Mouse (Mus musculus): ENCODE data around the gene Pank4. TPM values are rescaled to one million over a fixed set of nuclear protein-coding genes. Genes with fewer than 3 reads are reported as not detected.

The Pank4 gene
- polyA plus RNA-seq, 1 experiment from 2014 or later = 8.1 TPM

DNA sequence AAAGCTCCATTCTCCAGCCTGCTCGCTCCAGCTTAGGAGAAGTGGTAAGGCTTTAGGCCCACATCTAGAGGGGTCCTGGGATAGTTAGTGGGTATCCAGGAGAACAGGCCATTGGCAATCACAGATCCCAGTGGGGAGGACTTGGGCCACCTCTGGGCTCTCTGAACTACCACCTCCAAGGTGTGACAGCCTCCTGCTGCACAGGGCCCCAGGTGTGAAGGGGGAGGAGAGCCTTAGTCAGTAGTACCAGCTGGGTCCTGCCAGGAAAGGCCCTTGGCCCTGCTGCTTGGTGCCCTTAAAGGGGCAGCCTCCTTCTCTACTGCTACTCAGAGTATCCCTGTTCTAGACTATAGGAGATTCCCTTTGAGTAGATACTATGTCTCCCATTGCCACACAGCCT, 56.2 kb downstream of the Pank4 start:
- no peaks in the 10 kb centered on the region for H3K79me2 ChIP-seq (ENCODE audit: inconsistent target)
- H3K36me3 ChIP-seq (ENCODE audit: inconsistent target) = no peaks in the 10 kb centered on the region
- WGBS (ENCODE audit: missing documents) = 80% methylated on average over 1 of the region's 1 CpGs
- H3K4me3 ChIP-seq (ENCODE audit: inconsistent target) = no peak overlapping the region
- H3K27ac ChIP-seq = no peak overlapping the region

DNA sequence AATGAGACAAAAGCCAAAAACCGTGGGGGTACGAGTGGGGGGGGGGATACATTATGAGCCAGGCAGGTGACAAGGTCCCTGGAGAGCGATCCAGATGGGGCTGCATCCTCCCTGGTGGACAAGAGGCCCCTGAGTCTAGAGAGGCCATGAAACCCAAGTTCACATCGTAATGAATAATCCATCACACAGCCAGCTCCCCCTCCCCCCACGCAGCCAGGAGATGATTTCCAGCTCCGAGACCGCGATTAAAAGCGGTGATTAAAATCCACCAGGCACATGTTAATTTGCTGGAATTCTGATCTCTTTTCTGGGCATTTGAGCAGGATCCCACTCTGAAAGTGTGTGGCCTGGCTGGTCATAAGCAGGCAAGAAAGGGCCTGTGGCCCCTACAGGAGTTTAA, 56.9 kb downstream of the Pank4 start:
- H3K4me3 ChIP-seq (ENCODE audit: inconsistent target) = no peak overlapping the region
- no peaks in the 10 kb centered on the region for H3K36me3 ChIP-seq (ENCODE audit: inconsistent target)
- no peak overlapping the region for H3K27ac ChIP-seq
- WGBS (ENCODE audit: missing documents) = 78% methylated on average over 9 of the region's 9 CpGs
- no peaks in the 10 kb centered on the region for H3K79me2 ChIP-seq (ENCODE audit: inconsistent target)

DNA sequence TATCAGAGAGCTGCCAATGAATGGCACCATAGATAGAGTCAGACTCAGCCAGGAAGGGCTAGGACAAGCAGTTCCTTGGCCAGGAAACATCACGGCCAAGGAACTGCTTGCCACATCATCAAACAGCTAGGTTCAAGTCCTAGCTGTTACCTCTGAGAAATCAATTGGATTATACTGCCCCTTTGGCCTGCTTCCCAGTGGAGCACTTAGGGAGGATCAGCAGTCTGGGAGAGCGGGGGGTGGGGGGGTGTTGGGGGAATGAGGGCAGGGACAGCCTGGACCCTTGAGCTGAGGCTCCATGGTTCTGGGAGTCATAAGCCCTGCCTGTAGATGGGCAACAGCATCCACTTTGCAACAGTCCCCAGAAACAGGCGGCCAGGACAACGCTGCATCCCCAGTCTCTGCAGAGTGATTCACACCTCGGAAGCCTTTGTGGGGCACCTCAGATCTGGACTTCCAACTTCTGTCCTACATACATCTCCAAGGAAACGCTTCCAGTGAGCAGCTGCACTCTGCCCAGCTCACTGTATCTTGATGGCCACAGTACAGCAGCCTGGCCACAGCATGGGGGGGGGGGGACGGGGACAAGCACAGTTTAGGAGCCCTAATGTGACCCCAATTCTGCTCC, 58.4 kb downstream of the Pank4 start:
- Histone ChIP-seq H3K4me3 (ENCODE audit: inconsistent target) (no peak overlapping the region), H3K27ac (no peak overlapping the region), H3K36me3 (ENCODE audit: inconsistent target) (no peaks in the 10 kb centered on the region), H3K79me2 (ENCODE audit: inconsistent target) (no peaks in the 10 kb centered on the region)
- 70% methylated on average over 7 of the region's 7 CpGs for WGBS (ENCODE audit: missing documents)

DNA sequence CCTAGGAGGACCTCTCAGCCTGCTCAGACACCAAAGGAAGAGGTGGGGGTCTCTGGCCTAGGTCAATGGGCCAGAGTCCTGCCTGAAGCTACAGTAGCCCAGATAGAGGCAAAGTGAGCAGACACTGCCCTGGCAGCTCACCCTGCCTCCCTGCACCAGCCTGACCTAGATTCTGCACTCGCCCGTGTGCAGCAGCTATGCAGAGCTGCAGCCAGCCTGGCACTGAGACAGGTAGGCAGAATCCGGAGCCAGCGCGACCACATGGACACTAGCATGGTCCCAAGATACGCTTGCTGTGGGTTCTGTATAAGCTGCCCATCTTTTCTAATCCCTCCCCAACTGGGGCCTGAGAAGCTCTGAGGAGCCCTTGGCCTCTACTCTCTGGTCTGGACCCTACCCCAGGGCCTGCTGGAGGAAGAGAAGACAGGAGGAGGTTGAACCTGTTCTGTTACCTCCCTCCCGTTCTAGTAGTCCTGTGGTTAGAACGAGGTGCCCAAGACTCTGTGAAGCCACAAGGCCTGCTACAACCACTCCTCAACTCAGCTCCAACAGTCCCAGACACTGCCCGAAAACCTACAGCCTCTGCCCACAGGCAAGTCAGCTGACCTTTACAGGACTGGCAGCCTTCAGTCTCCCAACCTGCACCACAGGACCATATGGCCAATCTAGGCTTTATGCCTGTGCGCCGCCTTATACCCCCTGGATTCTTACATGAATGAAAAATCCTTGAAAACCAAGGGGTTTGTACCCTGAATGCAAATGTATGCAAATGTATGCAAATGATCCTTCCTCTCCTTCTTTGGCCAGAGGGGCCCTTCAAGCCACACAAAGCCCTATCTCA, 60.5 kb downstream of the Pank4 start:
- WGBS (ENCODE audit: missing documents) = 88% methylated on average over 10 of the region's 11 CpGs
- no peaks in the 10 kb centered on the region for H3K36me3 ChIP-seq (ENCODE audit: inconsistent target)
- H3K27ac ChIP-seq = no peak overlapping the region

More for the DNA sequence above, 60.5 kb downstream of the Pank4 start:
- Histone ChIP-seq H3K4me3 (ENCODE audit: inconsistent target) (no peak overlapping the region), H3K79me2 (ENCODE audit: inconsistent target) (no peaks in the 10 kb centered on the region)

Other genes starting within 250 kb of the Pank4 start
- gene Ttc34, start 126.7 kb upstream of the Pank4 start, polyA plus RNA-seq (2018) = not detected in 3 replicates
- gene Mmel1, start 94.5 kb upstream of the Pank4 start, polyA plus RNA-seq (2018) = not detected in 3 replicates
- 41.3 to 98.7 TPM (median 69.7 TPM) in 3 replicates for gene Fam213b, start 65.0 kb upstream of the Pank4 start, polyA plus RNA-seq (2018)
- 28.2 to 116 TPM (median 64.4 TPM) in 3 replicates for gene Tnfrsf14, start 35.6 kb upstream of the Pank4 start, polyA plus RNA-seq (2018)
- not detected in 3 replicates for gene Hes5, start 3.2 kb upstream of the Pank4 start, polyA plus RNA-seq (2018)
- not detected in 3 replicates for gene Plch2, start 92.7 kb downstream of the Pank4 start, polyA plus RNA-seq (2018)
- gene Pex10, start 102.9 kb downstream of the Pank4 start, polyA plus RNA-seq (2018) = 5.8 to 6.4 TPM (median 6.0 TPM) in 3 replicates
- gene Rer1, start 122.3 kb downstream of the Pank4 start, polyA plus RNA-seq (2018) = 88.9 to 154 TPM (median 110 TPM) in 3 replicates
- 0.93 to 6.7 TPM (median 1.7 TPM) in 3 replicates for gene Morn1, start 122.5 kb downstream of the Pank4 start, polyA plus RNA-seq (2018)

Measured in macrophage (primary cell).